Mouse (Mus musculus) MEL (cell line): ENCODE measurements around the gene Gbx2.

Experiments used
- CTCF ChIP-seq, 3 experiments: IDR thresholded peaks in 2 of 3; conservative IDR thresholded peaks in 1 of 3; 2 replicates each; pipeline ENCODE4 v1.5.1; 2011 to 2012; ENCODE audit warnings: low read length in 3 of 3, low read depth in 2 of 3, mild to moderate bottlenecking in 2 of 3, improper control_type of control experiment in 1 of 3, inconsistent platforms in 1 of 3, mixed read lengths in 1 of 3, moderate library complexity in 1 of 3; ENCODE audit not compliant: control insufficient read depth in 1 of 3, insufficient read depth in 1 of 3, poor library complexity in 1 of 3, severe bottlenecking in 1 of 3
- E2F4 ChIP-seq: IDR thresholded peaks from 2 replicates; pipeline ENCODE4 v1.6.1; 2011; ENCODE audit warnings: low read depth, low read length, improper control_type of control experiment, borderline replicate concordance
- EP300 ChIP-seq, 2 experiments: IDR thresholded peaks; 2 replicates each; pipeline ENCODE4 v1.6.1; 2011; ENCODE audit warnings: improper control_type of control experiment in 2 of 2, low read length in 2 of 2, low read depth in 1 of 2, mild to moderate bottlenecking in 1 of 2
- TAL1 ChIP-seq: IDR thresholded peaks from 2 replicates; pipeline ENCODE4 v1.6.1; 2012; ENCODE audit warnings: mild to moderate bottlenecking, inconsistent platforms, low read length, moderate library complexity, mixed read lengths

DNA sequence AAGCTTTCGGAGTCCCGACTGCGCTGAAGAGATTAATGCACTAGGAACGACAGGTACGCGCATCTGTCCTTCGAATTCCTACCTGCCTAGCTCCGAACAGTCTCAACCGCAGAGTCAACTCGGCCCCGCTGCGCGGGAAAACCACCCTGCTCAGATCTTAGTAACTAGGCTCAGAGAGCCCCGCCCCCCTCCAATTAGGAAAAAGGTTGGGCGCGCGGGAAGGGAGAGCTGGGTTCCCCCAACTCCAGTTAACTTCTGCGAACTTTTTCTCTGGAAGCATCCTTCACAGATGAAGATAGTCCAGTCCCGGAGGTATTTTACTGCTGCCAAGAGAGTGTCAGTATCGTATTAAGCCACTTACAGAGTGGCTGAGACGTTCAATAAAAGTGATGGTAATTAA, 2.8 kb upstream of the Gbx2 start:
- TF ChIP-seq CTCF (IDR thresholded peaks at IDR 0.05 in 2 of 3, conservative IDR thresholded peaks at IDR 0.05 in 1 of 3; ENCODE audit: control insufficient read depth in 1 of 3, insufficient read depth in 1 of 3, low read depth in 2 of 3, low read length in 3 of 3, poor library complexity in 1 of 3, severe bottlenecking in 1 of 3) (no peak), E2F4 (no peak), TAL1 (no peak), EP300 (IDR thresholded peaks at IDR 0.05; ENCODE audit: low read depth in 1 of 2, low read length in 2 of 2) (no peak)
